ENCODE assay signal across 9 mouse cellular contexts in genomic region chr6:89466053-89466708, GRCm38 (mm10).
DNase-seq lines count a peak whose midpoint lies in the region; ATAC-seq lines count a peak whose summit lies in the region.
"Had no signal": no experiment of that assay in that cellular context is flagged by ENCODE, and none has a peak within 500 bp of the region (broad histone marks: within the 10 kb centered on the region; RNA-seq: fewer than 3 reads in every experiment).

No protein-coding gene starts in this region.

- 0 out of 2 replicates have a peak overlapping the region, but pooled peaks have one; percentile 13 for H3K27ac ChIP-seq in midbrain, embryonic 10.5 days (replicated peaks)
- H3K27ac ChIP-seq in midbrain, embryonic 11.5 days (ENCODE audit: low read depth, low read length), result no peak overlapping the region
- H3K27ac ChIP-seq: limb, embryonic 12.5 days had no signal

- no peaks in the 10 kb centered on the region for H3K36me3 ChIP-seq in midbrain, embryonic 10.5 days
- no peaks in the 10 kb centered on the region for H3K36me3 ChIP-seq in midbrain, embryonic 11.5 days (ENCODE audit: control insufficient read depth, insufficient read depth, low read length)
- H3K36me3 ChIP-seq: limb, embryonic 12.5 days had no signal

- no peak overlapping the region for H3K9ac ChIP-seq in midbrain, embryonic 11.5 days (ENCODE audit: low read length)
- H3K9ac ChIP-seq: limb, embryonic 12.5 days had no signal

- H3K27me3 ChIP-seq in midbrain, embryonic 10.5 days (ENCODE audit: low read depth, poor library complexity, severe bottlenecking), result no peaks in the 10 kb centered on the region
- H3K27me3 ChIP-seq in midbrain, embryonic 11.5 days (ENCODE audit: control insufficient read depth, insufficient read depth, low read length), result no peaks in the 10 kb centered on the region
- H3K27me3 ChIP-seq: limb, embryonic 12.5 days had no signal

- H3K9me3 ChIP-seq in midbrain, embryonic 10.5 days (replicated peaks), result no peaks in the 10 kb centered on the region
- H3K9me3 ChIP-seq in midbrain, embryonic 11.5 days (ENCODE audit: control insufficient read depth, low read length), result no peaks in the 10 kb centered on the region
- H3K9me3 ChIP-seq: limb, embryonic 12.5 days had no signal

- no peak overlapping the region for H3K4me3 ChIP-seq in midbrain, embryonic 10.5 days
- no peak overlapping the region for H3K4me3 ChIP-seq in midbrain, embryonic 11.5 days (ENCODE audit: low read depth, low read length)
- H3K4me3 ChIP-seq: limb, embryonic 12.5 days had no signal

- H3K4me1 ChIP-seq in midbrain, embryonic 10.5 days, result no peaks in the 10 kb centered on the region; the same call in 1 of the 2 replicates
- no peaks in the 10 kb centered on the region for H3K4me1 ChIP-seq in midbrain, embryonic 11.5 days (ENCODE audit: control insufficient read depth, insufficient read depth, low read length)
- H3K4me1 ChIP-seq: limb, embryonic 12.5 days had no signal

- DNase-seq in frontal cortex, postnatal 14 days (ENCODE audit: low spot score in 2 of 2), result no peak
- no peak for DNase-seq in midbrain, embryonic 10.5 days (ENCODE audit: low spot score)
- DNase-seq in midbrain, embryonic 11.5 days (ENCODE audit: low spot score, missing footprints), result no peak
- peak; percentile 94 for DNase-seq in cerebellum, adult 9-11 months
- DNase-seq in telencephalon, adult 2 months (ENCODE audit: low read depth, low spot score), result peak; percentile 42
- no peak for DNase-seq in lung, adult 18-20 months
- DNase-seq: kidney, adult 2 months had no signal

- ATAC-seq in frontal cortex, adult (ENCODE audit: low TSS enrichment), result peak; percentile 64
- no peak for ATAC-seq in midbrain, embryonic 11.5 days (ENCODE audit: low FRiP score)

- H3K4me2 ChIP-seq in midbrain, embryonic 11.5 days, result no peak overlapping the region
- H3K4me2 ChIP-seq: limb, embryonic 12.5 days had no signal

- 82% methylated on average over 12 of the region's 12 CpGs for WGBS in midbrain, embryonic 10.5 days
- WGBS in midbrain, embryonic 11.5 days, result 86% methylated on average over 12 of the region's 12 CpGs

Comparison
In these comparisons a context has a peak if more than half of its experiments do, and no peak if none do; other contexts are left out.
1. DNase-seq: peak in cerebellum, adult 9-11 months (single experiment) and telencephalon, adult 2 months (single experiment); none in frontal cortex, postnatal 14 days (0 of 2), midbrain, embryonic 10.5 days (single experiment), midbrain, embryonic 11.5 days (single experiment) and lung, adult 18-20 months (0 of 2).